Comparison of ENCODE assay signal across 13 mouse cellular contexts in the genomic region with DNA sequence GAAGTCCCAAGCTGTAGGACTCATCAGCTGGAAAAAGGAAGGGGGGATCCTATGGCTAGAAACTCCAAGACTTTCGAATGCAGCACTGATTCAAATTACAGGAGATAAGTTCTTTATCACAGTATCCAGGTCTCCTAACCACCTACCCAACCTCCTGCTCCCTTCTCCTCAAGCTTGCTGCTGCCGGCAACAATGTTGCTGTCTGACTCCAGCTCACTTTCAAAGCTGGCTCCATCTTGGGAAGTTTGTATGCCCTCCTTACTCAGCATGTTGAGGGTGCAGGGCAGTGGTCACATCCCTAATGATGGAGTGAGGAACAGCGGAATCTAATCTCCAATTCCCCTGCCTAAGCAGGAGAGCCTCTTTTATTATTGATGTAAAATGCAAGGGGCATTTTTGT. TPM values are rescaled to one million over a fixed set of nuclear protein-coding genes. Genes with fewer than 3 reads are reported as not detected.
"Had no signal": no experiment of that assay in that cellular context is flagged by ENCODE, and none has a peak within 500 bp of the region (broad histone marks: within the 10 kb centered on the region; RNA-seq: fewer than 3 reads in every experiment).

No protein-coding gene starts in this region.

- H3K4me2 ChIP-seq: kidney, embryonic 15.5 days; liver, embryonic 13.5 days; midbrain, embryonic 11.5 days had no signal

- H3K4me3 ChIP-seq: kidney, embryonic 15.5 days; left cerebral cortex, adult 2 months; liver, embryonic 13.5 days had no signal

- H3K9ac ChIP-seq: kidney, embryonic 15.5 days; liver, embryonic 13.5 days had no signal

- DNase-seq: liver, embryonic 13.5 days had no signal

- H3K27me3 ChIP-seq: kidney, embryonic 15.5 days; liver, embryonic 13.5 days had no signal

- H3K36me3 ChIP-seq: kidney, embryonic 15.5 days; liver, embryonic 13.5 days had no signal

- H3K9me3 ChIP-seq: kidney, embryonic 15.5 days; liver, embryonic 13.5 days had no signal

- H3K27ac ChIP-seq: kidney, embryonic 15.5 days; left cerebral cortex, adult 2 months; liver, embryonic 13.5 days had no signal

- H3K4me1 ChIP-seq: liver, embryonic 13.5 days had no signal

RNA-seq across cellular contexts. Expression of a gene that starts 35.3 kb away (rescaled TPM):
- total RNA-seq: megakaryocyte progenitor cell, adult 5-6 weeks; megakaryocyte-erythroid progenitor cell, adult 5-6 weeks had no signal

RNA-seq across cellular contexts. Expression of a gene that starts 38.3 kb away (rescaled TPM):
- total RNA-seq: megakaryocyte progenitor cell, adult 5-6 weeks; megakaryocyte-erythroid progenitor cell, adult 5-6 weeks; midbrain, postnatal 0 days had no signal
- polyA plus RNA-seq: kidney, embryonic 15.5 days; liver, adult 2 months; liver, embryonic 13.5 days; liver, embryonic 16.5 days; midbrain, embryonic 11.5 days; neural tube, embryonic 11.5 days; small intestine, adult 2 months; spleen, adult 2 months; stomach, embryonic 16.5 days had no signal
